Comparison of ENCODE assay signal across 8 mouse cellular contexts in the genomic region with DNA sequence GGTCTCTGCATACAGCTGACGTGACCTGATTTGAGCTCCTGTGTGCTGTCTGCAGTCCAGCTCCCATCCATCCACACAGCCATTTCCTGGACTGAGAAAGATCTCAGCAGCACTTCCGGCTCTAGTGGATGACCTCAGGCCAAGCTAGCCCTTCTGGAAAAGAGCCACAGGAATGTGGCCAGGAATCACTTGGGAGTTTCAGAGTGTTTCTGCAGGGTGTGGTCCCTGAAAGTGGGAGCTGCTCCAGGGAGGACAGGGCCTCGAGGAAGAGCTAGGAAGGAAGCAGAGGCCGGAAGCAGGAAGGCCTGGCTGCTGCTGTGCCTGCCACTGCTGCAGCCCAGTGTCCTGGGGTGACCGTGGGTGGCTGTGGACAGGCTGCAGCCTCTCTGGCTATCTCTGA.
DNase-seq lines count a peak whose midpoint lies in the region; ATAC-seq lines count a peak whose summit lies in the region.

No protein-coding gene starts in this region.

- H3K4me2 ChIP-seq in embryonic facial prominence, embryonic 14.5 days (ENCODE audit: low read depth, low read length): no peak overlapping the region
- H3K4me2 ChIP-seq in liver, embryonic 15.5 days: no peak overlapping the region
- H3K4me2 ChIP-seq in forebrain, embryonic 15.5 days (replicated peaks): no peak overlapping the region

- H3K4me3 ChIP-seq in embryonic facial prominence, embryonic 14.5 days (ENCODE audit: low read depth, low read length): no peak overlapping the region
- H3K4me3 ChIP-seq in liver, embryonic 15.5 days (replicated peaks): no peak overlapping the region
- no peak overlapping the region for H3K4me3 ChIP-seq in forebrain, embryonic 15.5 days

- 47% methylated on average over 5 of the region's 5 CpGs for WGBS in embryonic facial prominence, embryonic 14.5 days
- WGBS in liver, embryonic 15.5 days (ENCODE audit: insufficient replicate concordance): 33% methylated on average over 5 of the region's 5 CpGs
- WGBS in forebrain, embryonic 15.5 days: 83% methylated on average over 5 of the region's 5 CpGs

- H3K27ac ChIP-seq in embryonic facial prominence, embryonic 14.5 days (replicated peaks; ENCODE audit: low read depth, low read length): 0 out of 2 replicates have a peak overlapping the region, but pooled peaks have one; percentile 1
- no peak overlapping the region for H3K27ac ChIP-seq in liver, embryonic 15.5 days (replicated peaks)
- no peak overlapping the region for H3K27ac ChIP-seq in forebrain, embryonic 15.5 days (replicated peaks)

- H3K9ac ChIP-seq in embryonic facial prominence, embryonic 14.5 days (ENCODE audit: low read depth, low read length): no peak overlapping the region
- no peak overlapping the region for H3K9ac ChIP-seq in liver, embryonic 15.5 days
- no peak overlapping the region for H3K9ac ChIP-seq in forebrain, embryonic 15.5 days (replicated peaks)

- no peaks in the 10 kb centered on the region for H3K36me3 ChIP-seq in embryonic facial prominence, embryonic 14.5 days (ENCODE audit: control insufficient read depth, insufficient read depth, low read length)
- H3K36me3 ChIP-seq in liver, embryonic 15.5 days (replicated peaks): no peaks in the 10 kb centered on the region
- H3K36me3 ChIP-seq in forebrain, embryonic 15.5 days: no peaks in the 10 kb centered on the region

- no peaks in the 10 kb centered on the region for H3K27me3 ChIP-seq in embryonic facial prominence, embryonic 14.5 days (replicated peaks; ENCODE audit: control insufficient read depth, insufficient read depth, low read length)
- no peaks in the 10 kb centered on the region for H3K27me3 ChIP-seq in liver, embryonic 15.5 days
- no peaks in the 10 kb centered on the region for H3K27me3 ChIP-seq in forebrain, embryonic 15.5 days

- 0 out of 2 replicates have a peak, but pooled peaks cover 4% of the 10 kb centered on the region for H3K4me1 ChIP-seq in embryonic facial prominence, embryonic 14.5 days (ENCODE audit: control insufficient read depth, insufficient read depth, low read length)
- no peaks in the 10 kb centered on the region for H3K4me1 ChIP-seq in liver, embryonic 15.5 days (replicated peaks)
- no peaks in the 10 kb centered on the region; the same call in 1 of the 2 replicates for H3K4me1 ChIP-seq in forebrain, embryonic 15.5 days

- H3K9me3 ChIP-seq in embryonic facial prominence, embryonic 14.5 days (ENCODE audit: control insufficient read depth, low read length): no peaks in the 10 kb centered on the region
- H3K9me3 ChIP-seq in liver, embryonic 15.5 days (replicated peaks): no peaks in the 10 kb centered on the region
- H3K9me3 ChIP-seq in forebrain, embryonic 15.5 days: no peaks in the 10 kb centered on the region

- peak; percentile 44; the same call in 1 of the 2 replicates for ATAC-seq in embryonic facial prominence, embryonic 14.5 days (ENCODE audit: low read depth)
- peak; percentile 51 for ATAC-seq in liver, embryonic 15.5 days (ENCODE audit: insufficient read depth)
- ATAC-seq in forebrain, embryonic 15.5 days (replicated peaks): no peak

- peak; percentile 57 for DNase-seq in Muller cell, postnatal 12 days (ENCODE audit: inconsistent ontology term)
- peak; percentile 64 for DNase-seq in embryonic facial prominence, embryonic 14.5 days (ENCODE audit: low spot score)
- peak; percentile 87 for DNase-seq in heart, postnatal 25 days (ENCODE audit: low spot score)
- DNase-seq in urinary bladder, postnatal 25 days (ENCODE audit: low spot score): peak; percentile 62
- DNase-seq in natural killer cell, adult 2 months (ENCODE audit: low spot score in 2 of 2): no peak
- no peak for DNase-seq in retina, postnatal 1 day

- intact Hi-C loops in heart, postnatal 25 days (cut with DNase I): loop anchor here (2.0 to 5.0 kb wide), 2 partner anchors 65 to 133 kb away; no protein-coding TSS in a partner anchor

Comparison
In these comparisons a context has a peak if more than half of its experiments do, and no peak if none do; other contexts are left out.
1. DNase-seq: peak in Muller cell, postnatal 12 days (single experiment), embryonic facial prominence, embryonic 14.5 days (single experiment), heart, postnatal 25 days (single experiment) and urinary bladder, postnatal 25 days (single experiment); none in natural killer cell, adult 2 months (0 of 2) and retina, postnatal 1 day (single experiment).